Mouse (Mus musculus) kidney, adult 18-20 months (tissue): ENCODE results near the gene Egln3.

Experiments used
- DNase-seq: peaks from one replicate; pipeline ENCODE4 v3.0.0; 2021

The Egln3 gene

GRCm38 (mm10) chr12:54203656-54204045 lies at the start of gene Egln3:
Egln3 (minus strand) TSS chr12:54203860.
- DNase-seq = peak; percentile 92

GRCm38 (mm10) chr12:54253449-54253848 lies 49.8 kb upstream of the Egln3 start:
- no peak for DNase-seq

GRCm38 (mm10) chr12:54251942-54252400 lies 48.3 kb upstream of the Egln3 start:
- no peak for DNase-seq

- DNase-seq = no peak
Measured at GRCm38 (mm10) chr12:54247835-54248234, 44.2 kb upstream of the Egln3 start.

- no peak for DNase-seq
Measured at GRCm38 (mm10) chr12:54243158-54243557, 39.5 kb upstream of the Egln3 start.

GRCm38 (mm10) chr12:54241976-54242375 lies 38.3 kb upstream of the Egln3 start:
- DNase-seq = no peak

- DNase-seq = no peak
Measured at GRCm38 (mm10) chr12:54233794-54234193, 30.1 kb upstream of the Egln3 start.

- no peak for DNase-seq
Measured at GRCm38 (mm10) chr12:54232996-54233603, 29.4 kb upstream of the Egln3 start.

GRCm38 (mm10) chr12:54232456-54232855 lies 28.8 kb upstream of the Egln3 start:
- DNase-seq = no peak

- no peak for DNase-seq
Measured at GRCm38 (mm10) chr12:54227551-54227950, 23.9 kb upstream of the Egln3 start.

- no peak for DNase-seq
Measured at GRCm38 (mm10) chr12:54226341-54226740, 22.7 kb upstream of the Egln3 start.

- DNase-seq = no peak
Measured at GRCm38 (mm10) chr12:54225610-54226009, 21.9 kb upstream of the Egln3 start.

GRCm38 (mm10) chr12:54225090-54225489 lies 21.4 kb upstream of the Egln3 start:
- DNase-seq = no peak

- no peak for DNase-seq
Measured at GRCm38 (mm10) chr12:54222036-54222760, 18.5 kb upstream of the Egln3 start.

- no peak for DNase-seq
Measured at GRCm38 (mm10) chr12:54216673-54217072, 13.0 kb upstream of the Egln3 start.

GRCm38 (mm10) chr12:54214426-54214825 lies 10.8 kb upstream of the Egln3 start:
- DNase-seq = no peak

- no peak for DNase-seq
Measured at GRCm38 (mm10) chr12:54213871-54214270, 10.2 kb upstream of the Egln3 start.

- no peak for DNase-seq
Measured at GRCm38 (mm10) chr12:54213230-54213629, 9.6 kb upstream of the Egln3 start.

- peak; percentile 37 for DNase-seq
Measured at GRCm38 (mm10) chr12:54209182-54209563, 5.5 kb upstream of the Egln3 start.

- DNase-seq = no peak
Measured at GRCm38 (mm10) chr12:54208433-54209181, 4.9 kb upstream of the Egln3 start.

GRCm38 (mm10) chr12:54205731-54206130 lies 2.1 kb upstream of the Egln3 start:
- no peak for DNase-seq

- DNase-seq = peak; percentile 68
Measured at GRCm38 (mm10) chr12:54205195-54205594, 1.5 kb upstream of the Egln3 start.

- peak; percentile 60 for DNase-seq
Measured at GRCm38 (mm10) chr12:54202765-54203655, 650 bp downstream of the Egln3 start.
